Mouse (Mus musculus): ENCODE data around the gene Rnf222. TPM values are rescaled to one million over a fixed set of nuclear protein-coding genes. Genes with fewer than 3 reads are reported as not detected.

Gene Rnf222
- polyA plus RNA-seq, 1 experiment from 2014 or later = not detected

GRCm38 (mm10) chr11:68884368-68884767 lies 4.0 kb upstream of the Rnf222 start:
- H3K27me3 ChIP-seq = peaks cover 8% of the 10 kb centered on the region
- no peak for TF ChIP-seq CTCF (IDR thresholded peaks at IDR 0.05)
- POLR2A ChIA-PET = no interaction called here
- in situ Hi-C loops (cut with MboI; ENCODE audit: low pct_unique_long_range_greater_than_20kb) = no loop called here
- ATAC-seq = no peak
- CTCF ChIA-PET = interaction anchor here (1.3 kb wide), 1 partner anchor 9 kb away, joined by 4 read pairs; no protein-coding TSS in a partner anchor
- DNase-seq (ENCODE audit: low read depth, low spot score) = no peak

- no peak for TF ChIP-seq CTCF (IDR thresholded peaks at IDR 0.05)
- POLR2A ChIA-PET = no interaction called here
- peaks cover 8% of the 10 kb centered on the region for H3K27me3 ChIP-seq
- DNase-seq (ENCODE audit: low read depth, low spot score) = no peak
- ATAC-seq = no peak
- in situ Hi-C loops (cut with MboI; ENCODE audit: low pct_unique_long_range_greater_than_20kb) = no loop called here
- CTCF ChIA-PET = interaction anchor here (1.0 to 2.0 kb wide), 2 partner anchors 11 to 61 kb away, joined by 3 to 5 read pairs; no protein-coding TSS in a partner anchor
Observed at GRCm38 (mm10) chr11:68886091-68886490, 2.3 kb upstream of the Rnf222 start.

- DNase-seq (ENCODE audit: low read depth, low spot score) (no peak), ATAC-seq (no peak)
- peaks cover 12% of the 10 kb centered on the region for H3K27me3 ChIP-seq
- TF ChIP-seq CTCF (IDR thresholded peaks at IDR 0.05) = no peak
- ChIA-PET CTCF (interaction anchor here (2.1 to 2.2 kb wide), 2 partner anchors 14 to 17 kb away, joined by 4 to 6 read pairs; partner anchors contain the start of gene Ndel1), POLR2A (no interaction called here)
- in situ Hi-C loops (cut with MboI; ENCODE audit: low pct_unique_long_range_greater_than_20kb) = no loop called here
Observed at GRCm38 (mm10) chr11:68888653-68889052, 300 bp downstream of the Rnf222 start.

- ATAC-seq (no peak), DNase-seq (ENCODE audit: low read depth, low spot score) (no peak)
- no peak for TF ChIP-seq CTCF (IDR thresholded peaks at IDR 0.05)
- in situ Hi-C loops (cut with MboI; ENCODE audit: low pct_unique_long_range_greater_than_20kb) = no loop called here
- ChIA-PET POLR2A (no interaction called here), CTCF (interaction anchor here (1.1 to 2.2 kb wide), 3 partner anchors 16 to 19 kb away, joined by 3 to 6 read pairs (median 4); partner anchors contain the start of gene Ndel1)
- H3K27me3 ChIP-seq = peaks cover 11% of the 10 kb centered on the region
Observed at GRCm38 (mm10) chr11:68890625-68891024, 2.3 kb downstream of the Rnf222 start.

GRCm38 (mm10) chr11:68891823-68892222 lies 3.5 kb downstream of the Rnf222 start:
- in situ Hi-C loops (cut with MboI; ENCODE audit: low pct_unique_long_range_greater_than_20kb) = no loop called here
- ChIA-PET POLR2A (no interaction called here), CTCF (interaction anchor here (1.1 to 1.6 kb wide), 3 partner anchors 9 to 137 kb away, joined by 3 to 4 read pairs (median 3); no protein-coding TSS in a partner anchor)
- peaks cover 13% of the 10 kb centered on the region for H3K27me3 ChIP-seq
- DNase-seq (ENCODE audit: low read depth, low spot score) = no peak
- no peak for TF ChIP-seq CTCF (IDR thresholded peaks at IDR 0.05)
- no peak for ATAC-seq

GRCm38 (mm10) chr11:68892233-68892832 lies 4.0 kb downstream of the Rnf222 start:
- ATAC-seq = no peak
- H3K27me3 ChIP-seq = peaks cover 13% of the 10 kb centered on the region
- TF ChIP-seq CTCF (IDR thresholded peaks at IDR 0.05) = no peak
- CTCF ChIA-PET = interaction anchor here (0.6 to 1.6 kb wide), 3 partner anchors 10 to 138 kb away, joined by 3 to 4 read pairs (median 3); no protein-coding TSS in a partner anchor
- DNase-seq (ENCODE audit: low read depth, low spot score) = no peak
- in situ Hi-C loops (cut with MboI; ENCODE audit: low pct_unique_long_range_greater_than_20kb) = no loop called here
- POLR2A ChIA-PET = no interaction called here

- CTCF ChIA-PET = interaction anchor here (1.2 kb wide), 1 partner anchor 19 kb away, joined by 3 read pairs; no protein-coding TSS in a partner anchor
- H3K27me3 ChIP-seq = peaks cover 9% of the 10 kb centered on the region
- ATAC-seq (no peak), DNase-seq (ENCODE audit: low read depth, low spot score) (no peak)
- TF ChIP-seq CTCF (IDR thresholded peaks at IDR 0.05) = no peak
- POLR2A ChIA-PET = no interaction called here
- in situ Hi-C loops (cut with MboI; ENCODE audit: low pct_unique_long_range_greater_than_20kb) = no loop called here
Observed at GRCm38 (mm10) chr11:68893911-68894464, 5.6 kb downstream of the Rnf222 start.

GRCm38 (mm10) chr11:68896247-68896646 lies 7.9 kb downstream of the Rnf222 start:
- ATAC-seq (no peak), DNase-seq (ENCODE audit: low read depth, low spot score) (no peak)
- CTCF ChIA-PET = no interaction called here
- no peak for TF ChIP-seq CTCF (IDR thresholded peaks at IDR 0.05)
- peaks cover 9% of the 10 kb centered on the region for H3K27me3 ChIP-seq
- POLR2A ChIA-PET = no interaction called here
- in situ Hi-C loops (cut with MboI; ENCODE audit: low pct_unique_long_range_greater_than_20kb) = no loop called here

- POLR2A ChIA-PET = no interaction called here
- in situ Hi-C loops (cut with MboI; ENCODE audit: low pct_unique_long_range_greater_than_20kb) = no loop called here
- no peak for ATAC-seq
Observed at GRCm38 (mm10) chr11:68897120-68897519, 8.8 kb downstream of the Rnf222 start.

GRCm38 (mm10) chr11:68897838-68898237 lies 9.5 kb downstream of the Rnf222 start:
- POLR2A ChIA-PET = no interaction called here
- in situ Hi-C loops (cut with MboI; ENCODE audit: low pct_unique_long_range_greater_than_20kb) = no loop called here
- CTCF ChIA-PET = no interaction called here
- ATAC-seq (no peak), DNase-seq (ENCODE audit: low read depth, low spot score) (no peak)
- no peak for TF ChIP-seq CTCF (IDR thresholded peaks at IDR 0.05)
- H3K27me3 ChIP-seq = peaks cover 5% of the 10 kb centered on the region

More at GRCm38 (mm10) chr11:68897120-68897519, 8.8 kb downstream of the Rnf222 start:
- H3K27me3 ChIP-seq = peaks cover 9% of the 10 kb centered on the region
- CTCF ChIA-PET = no interaction called here
- DNase-seq (ENCODE audit: low read depth, low spot score) = peak; percentile 6
- peak; percentile 92 for TF ChIP-seq CTCF (IDR thresholded peaks at IDR 0.05)

GRCm38 (mm10) chr11:68898790-68899189 lies 10.4 kb downstream of the Rnf222 start:
- ChIA-PET POLR2A (interaction anchor here (1.1 kb wide), 1 partner anchor 46 kb away, joined by 4 read pairs; no protein-coding TSS in a partner anchor), CTCF (interaction anchor here (1.3 kb wide), 1 partner anchor 24 kb away, joined by 3 read pairs; no protein-coding TSS in a partner anchor)
- no peak for TF ChIP-seq CTCF (IDR thresholded peaks at IDR 0.05)
- peaks cover 5% of the 10 kb centered on the region for H3K27me3 ChIP-seq
- DNase-seq (ENCODE audit: low read depth, low spot score) (no peak), ATAC-seq (no peak)
- in situ Hi-C loops (cut with MboI; ENCODE audit: low pct_unique_long_range_greater_than_20kb) = no loop called here

All from Patski (cell line).